14 mouse cellular contexts compared by ENCODE assay signal in the genomic region with DNA sequence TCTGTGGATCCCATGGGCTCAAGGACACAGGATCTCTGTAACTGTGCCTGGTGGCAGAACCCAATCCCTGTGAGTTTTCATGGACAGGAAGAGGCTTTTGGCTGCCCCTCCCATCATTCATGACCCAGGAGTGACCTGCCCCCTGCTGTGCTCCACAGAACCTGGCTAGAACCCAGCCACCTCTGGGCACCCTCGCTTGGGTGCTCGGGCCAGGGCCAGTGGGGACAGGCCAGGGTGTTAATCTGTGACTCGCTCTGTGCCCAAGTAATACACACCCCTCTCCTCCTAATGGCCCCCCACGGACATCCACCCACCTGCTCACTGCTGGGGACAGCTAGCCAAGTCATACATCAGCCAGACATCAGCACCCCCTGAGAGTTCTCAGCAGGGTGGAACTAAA.
DNase-seq lines count a peak whose midpoint lies in the region; ATAC-seq lines count a peak whose summit lies in the region.
"Had no signal": no experiment of that assay in that cellular context is flagged by ENCODE, and none has a peak within 500 bp of the region (broad histone marks: within the 10 kb centered on the region; RNA-seq: fewer than 3 reads in every experiment).

No protein-coding gene starts in this region.

- WGBS in midbrain, embryonic 10.5 days = 73% methylated on average over 4 of the region's 4 CpGs
- WGBS in midbrain, embryonic 16.5 days = 81% methylated on average over 4 of the region's 4 CpGs
- WGBS in kidney, embryonic 15.5 days = 51% methylated on average over 4 of the region's 4 CpGs

- peaks cover 17% of the 10 kb centered on the region for H3K4me1 ChIP-seq in midbrain, embryonic 10.5 days
- no peaks in the 10 kb centered on the region for H3K4me1 ChIP-seq in midbrain, embryonic 16.5 days (ENCODE audit: control insufficient read depth, insufficient read depth, low read length)
- H3K4me1 ChIP-seq in kidney, embryonic 15.5 days = peaks cover 46% of the 10 kb centered on the region

- no peak overlapping the region for H3K9ac ChIP-seq in midbrain, embryonic 16.5 days (ENCODE audit: low read depth, low read length)
- no peak overlapping the region for H3K9ac ChIP-seq in kidney, embryonic 15.5 days
- H3K9ac ChIP-seq: embryonic facial prominence, embryonic 13.5 days; forebrain, embryonic 12.5 days; lung, embryonic 14.5 days had no signal

- H3K27ac ChIP-seq in midbrain, embryonic 10.5 days (replicated peaks) = peak overlapping the region; percentile 28; the same call in 1 of the 2 replicates
- H3K27ac ChIP-seq in midbrain, embryonic 16.5 days (ENCODE audit: low read length) = no peak overlapping the region
- H3K27ac ChIP-seq in kidney, embryonic 15.5 days = 0 out of 2 replicates have a peak overlapping the region, but pooled peaks have one; percentile 45
- H3K27ac ChIP-seq: embryonic facial prominence, embryonic 13.5 days; forebrain, embryonic 12.5 days had no signal

- H3K36me3 ChIP-seq in midbrain, embryonic 10.5 days = no peaks in the 10 kb centered on the region
- H3K36me3 ChIP-seq in midbrain, embryonic 16.5 days (ENCODE audit: control insufficient read depth, insufficient read depth, low read length) = no peaks in the 10 kb centered on the region
- H3K36me3 ChIP-seq in kidney, embryonic 15.5 days = no peaks in the 10 kb centered on the region
- H3K36me3 ChIP-seq: embryonic facial prominence, embryonic 13.5 days; forebrain, embryonic 12.5 days had no signal

- H3K27me3 ChIP-seq in midbrain, embryonic 10.5 days (ENCODE audit: low read depth, poor library complexity, severe bottlenecking) = no peaks in the 10 kb centered on the region
- no peaks in the 10 kb centered on the region for H3K27me3 ChIP-seq in midbrain, embryonic 16.5 days (ENCODE audit: control insufficient read depth, insufficient read depth, low read depth, low read length)
- H3K27me3 ChIP-seq in kidney, embryonic 15.5 days = no peaks in the 10 kb centered on the region
- H3K27me3 ChIP-seq: embryonic facial prominence, embryonic 13.5 days; forebrain, embryonic 12.5 days had no signal

- no peak overlapping the region for H3K4me3 ChIP-seq in midbrain, embryonic 10.5 days
- no peak overlapping the region for H3K4me3 ChIP-seq in midbrain, embryonic 16.5 days (ENCODE audit: low read depth, low read length)
- no peak overlapping the region for H3K4me3 ChIP-seq in kidney, embryonic 15.5 days (replicated peaks)
- H3K4me3 ChIP-seq: embryonic facial prominence, embryonic 13.5 days; forebrain, embryonic 12.5 days had no signal

- H3K9me3 ChIP-seq in midbrain, embryonic 10.5 days (replicated peaks) = no peaks in the 10 kb centered on the region
- H3K9me3 ChIP-seq in midbrain, embryonic 16.5 days (replicated peaks; ENCODE audit: control insufficient read depth, low read length, poor library complexity, severe bottlenecking) = no peaks in the 10 kb centered on the region
- no peaks in the 10 kb centered on the region for H3K9me3 ChIP-seq in kidney, embryonic 15.5 days (replicated peaks)
- H3K9me3 ChIP-seq: embryonic facial prominence, embryonic 13.5 days; forebrain, embryonic 12.5 days had no signal

- ATAC-seq in midbrain, embryonic 16.5 days = no peak
- peak; percentile 61 for ATAC-seq in kidney, embryonic 15.5 days (replicated peaks; ENCODE audit: low FRiP score)

- no peak overlapping the region for H3K4me2 ChIP-seq in midbrain, embryonic 16.5 days (ENCODE audit: low read length)
- no peak overlapping the region for H3K4me2 ChIP-seq in kidney, embryonic 15.5 days
- H3K4me2 ChIP-seq: embryonic facial prominence, embryonic 13.5 days; forebrain, embryonic 12.5 days; lung, embryonic 14.5 days had no signal

- peak; percentile 94 for DNase-seq in heart, adult 11 months
- no peak for DNase-seq in heart, postnatal 4 days
- DNase-seq in midbrain, embryonic 10.5 days (ENCODE audit: low spot score) = no peak
- no peak for DNase-seq in frontal cortex, adult 2 months (ENCODE audit: extremely low spot score in 1 of 2, low spot score in 1 of 2)
- DNase-seq in layer of hippocampus, postnatal 25 days (ENCODE audit: extremely low spot score in 1 of 2, low spot score in 1 of 2) = no peak
- DNase-seq: cerebellum, adult 8-10 months; heart, adult 18-20 months; heart, postnatal 14 days; lung, embryonic 14.5 days; midbrain, embryonic 14.5 days had no signal
